Mouse (Mus musculus) urinary bladder, postnatal 4 days (tissue): ENCODE measurements around the gene Hoxa4.
A peak's percentile ranks its signal among the peaks of the same experiment; 100 is the strongest.

Experiments used
- DNase-seq, 2 experiments: peaks; one replicate each; pipeline ENCODE4 v3.0.0; 2021 to 2022; ENCODE audit warnings: low spot score in 2 of 2

Gene Hoxa4

GRCm38 (mm10) chr6:52165441-52166370 is 25.8 kb downstream of the Hoxa4 start:
- peak in 1 of 2 experiments; percentile 19 for DNase-seq

DNA sequence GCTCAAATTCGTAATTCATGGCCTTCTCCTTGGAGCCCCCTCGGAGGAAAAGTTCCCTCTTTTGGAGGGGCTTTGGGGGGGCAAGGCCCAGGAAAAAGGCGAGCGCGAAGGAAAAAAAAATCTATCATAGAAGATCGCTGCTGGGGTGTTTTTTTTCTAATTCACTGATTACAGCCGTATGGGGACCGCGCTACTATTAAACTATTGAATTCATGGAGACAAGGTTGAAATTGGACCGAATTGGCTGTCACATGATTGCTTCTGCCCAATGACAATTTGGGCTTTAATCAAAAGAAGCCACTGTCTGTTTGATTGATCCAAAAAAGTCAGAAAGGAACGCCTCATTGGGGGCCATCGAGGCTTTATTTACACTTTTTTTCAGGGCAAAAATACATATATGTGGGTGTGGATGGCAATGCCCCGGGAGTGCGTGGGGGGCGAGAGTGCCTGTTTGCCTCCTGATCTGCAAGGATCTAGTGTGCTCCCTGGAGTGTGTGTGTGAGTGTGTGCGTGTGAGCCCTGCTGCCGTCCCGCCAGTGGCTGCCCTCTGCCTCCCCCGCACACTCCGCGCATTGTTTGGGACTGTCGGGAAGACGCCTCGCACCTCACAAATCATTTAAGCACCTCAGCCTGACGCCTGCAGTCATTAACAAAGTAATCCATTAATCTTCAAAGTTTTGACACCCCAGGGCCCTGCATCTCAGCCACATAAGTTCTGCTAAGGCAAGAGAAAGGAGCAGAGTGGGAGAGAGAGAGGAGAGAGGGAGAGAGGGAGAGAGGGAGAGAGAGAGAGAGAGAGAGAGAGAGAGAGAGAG is 26.7 kb downstream of the Hoxa4 start, which contains the start of gene Hoxa2:
Gene Hoxa2 (minus strand): TSS at position 206 of the 815 bp plus-strand sequence.
- DNase-seq = peak in 1 of 2 experiments; percentile 16

DNA sequence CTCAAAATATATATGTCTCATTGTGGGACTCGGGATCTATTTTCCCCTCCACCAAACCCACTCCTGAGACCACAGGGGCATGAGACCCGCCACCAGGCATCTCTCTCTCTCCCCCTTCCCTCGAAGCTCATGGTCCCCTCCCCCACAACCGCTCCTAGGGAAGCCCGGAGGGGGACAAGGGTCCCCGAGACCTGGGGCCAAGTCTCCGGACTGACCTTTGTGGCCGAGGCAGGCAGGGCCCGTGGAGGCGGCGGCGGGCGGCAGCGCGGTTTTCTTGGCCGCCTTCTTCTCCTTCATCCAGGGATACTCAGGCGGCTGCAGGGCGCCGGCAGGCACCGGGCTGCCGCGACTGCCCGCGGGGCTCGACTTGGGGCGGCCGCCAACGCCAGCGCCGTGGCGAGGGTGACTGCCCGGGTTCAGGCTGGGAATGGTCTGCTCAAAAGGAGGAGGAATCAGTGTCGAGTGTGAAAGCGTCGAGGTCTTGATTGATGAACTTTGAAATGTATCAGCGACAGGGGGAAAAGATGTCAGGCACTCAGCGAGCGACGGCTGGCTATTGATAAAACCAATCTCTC is 27.4 kb downstream of the Hoxa4 start:
- peak in 1 of 2 experiments; percentile 18 for DNase-seq

GRCm38 (mm10) chr6:52163366-52164031 is 28.1 kb downstream of the Hoxa4 start:
- peak in 1 of 2 experiments; percentile 16 for DNase-seq

DNA sequence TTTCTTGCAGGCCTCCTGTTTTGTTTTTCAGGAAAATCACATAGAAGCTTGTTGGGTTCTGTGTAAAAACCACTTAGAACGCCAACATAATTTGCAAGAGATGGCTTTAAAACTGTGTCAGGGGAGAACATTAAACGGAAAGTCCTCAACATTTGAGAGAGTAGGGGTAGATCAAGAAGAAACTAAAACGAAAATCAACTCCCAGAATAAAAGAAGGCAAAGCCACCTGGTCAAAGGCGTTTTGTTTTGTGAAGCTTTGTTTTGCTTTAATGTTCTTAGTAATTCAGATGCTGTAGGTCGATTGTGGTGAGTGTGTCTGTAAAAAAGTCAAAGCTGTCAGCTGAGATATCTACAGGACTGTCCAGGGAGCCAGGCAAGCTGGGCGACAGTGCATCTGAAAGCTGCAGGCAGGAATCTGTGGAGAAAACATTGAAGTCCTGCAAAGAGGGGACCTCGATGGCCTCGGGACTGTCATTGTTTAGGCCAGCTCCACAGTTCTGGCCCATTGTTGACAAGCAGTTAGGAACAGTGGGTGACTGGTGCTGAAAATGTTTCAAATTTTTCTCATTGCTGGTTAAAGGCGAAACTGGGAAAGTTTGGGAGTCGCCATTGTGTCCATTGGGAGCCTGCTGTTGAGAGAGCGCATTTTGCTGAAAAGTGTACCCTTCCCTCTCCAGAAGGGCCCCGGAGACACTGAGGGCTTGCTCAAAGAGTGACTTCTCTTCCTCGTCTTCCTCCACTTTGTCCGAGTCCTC is 28.8 kb downstream of the Hoxa4 start:
- DNase-seq = peak in 1 of 2 experiments; percentile 15

DNA sequence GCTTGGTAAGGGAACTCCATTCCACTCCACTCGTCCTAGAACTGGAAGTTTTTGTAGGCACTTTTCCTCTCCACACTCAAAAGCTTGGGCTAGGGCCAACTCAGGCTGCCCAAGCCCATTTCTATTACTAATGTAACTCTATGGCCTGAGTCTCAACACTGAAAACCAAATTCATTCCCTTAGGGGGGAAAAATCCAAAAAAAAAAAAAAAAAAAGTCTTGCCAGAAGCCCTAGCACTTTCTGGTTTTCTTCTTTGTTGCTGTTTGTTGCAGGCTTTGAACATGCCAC is 29.5 kb downstream of the Hoxa4 start:
- DNase-seq = no peak

- no peak for DNase-seq
Measured at GRCm38 (mm10) chr6:52161336-52162092, 30.0 kb downstream of the Hoxa4 start.

DNA sequence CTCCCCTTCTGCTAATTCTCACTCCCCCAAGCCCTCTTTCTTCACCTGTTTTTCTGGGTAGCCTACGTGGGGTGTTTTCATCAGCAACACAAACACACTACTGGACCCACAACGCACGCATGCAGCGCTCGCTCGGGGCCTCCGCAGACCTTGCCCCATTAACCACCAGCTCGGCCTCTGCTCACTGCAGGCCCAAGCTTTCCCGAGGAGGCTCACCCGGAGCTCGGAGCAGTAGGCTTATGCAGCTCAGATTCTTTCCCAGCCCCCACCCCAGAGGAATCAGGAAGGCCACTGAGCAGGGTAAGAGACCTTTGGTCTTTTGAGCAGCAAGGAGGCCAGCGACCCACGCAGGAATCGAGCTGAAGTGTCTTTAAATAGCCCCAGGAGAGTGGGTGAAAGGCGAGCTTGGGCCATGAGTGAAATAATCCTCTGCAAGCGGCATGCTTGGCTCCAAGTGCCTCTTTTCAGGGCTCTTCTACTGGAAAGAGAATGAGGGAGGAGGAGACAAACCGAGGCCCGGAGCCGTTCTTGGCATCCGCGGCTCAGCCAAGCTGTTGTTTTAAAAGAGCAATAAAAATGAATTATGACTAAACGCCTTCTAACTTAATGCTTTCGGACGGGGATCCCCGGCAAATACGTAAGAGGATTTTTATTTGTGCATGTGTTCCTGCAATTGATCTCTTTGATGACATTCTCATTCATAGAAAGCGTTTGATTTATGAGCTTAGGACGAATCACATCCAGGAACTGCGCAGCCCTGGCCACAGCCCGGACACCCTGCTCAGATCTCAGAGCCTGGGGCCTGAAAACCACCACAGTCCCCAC is 30.8 kb downstream of the Hoxa4 start:
- DNase-seq = no peak

- DNase-seq = no peak
Measured at GRCm38 (mm10) chr6:52159979-52160378, 31.6 kb downstream of the Hoxa4 start.

DNA sequence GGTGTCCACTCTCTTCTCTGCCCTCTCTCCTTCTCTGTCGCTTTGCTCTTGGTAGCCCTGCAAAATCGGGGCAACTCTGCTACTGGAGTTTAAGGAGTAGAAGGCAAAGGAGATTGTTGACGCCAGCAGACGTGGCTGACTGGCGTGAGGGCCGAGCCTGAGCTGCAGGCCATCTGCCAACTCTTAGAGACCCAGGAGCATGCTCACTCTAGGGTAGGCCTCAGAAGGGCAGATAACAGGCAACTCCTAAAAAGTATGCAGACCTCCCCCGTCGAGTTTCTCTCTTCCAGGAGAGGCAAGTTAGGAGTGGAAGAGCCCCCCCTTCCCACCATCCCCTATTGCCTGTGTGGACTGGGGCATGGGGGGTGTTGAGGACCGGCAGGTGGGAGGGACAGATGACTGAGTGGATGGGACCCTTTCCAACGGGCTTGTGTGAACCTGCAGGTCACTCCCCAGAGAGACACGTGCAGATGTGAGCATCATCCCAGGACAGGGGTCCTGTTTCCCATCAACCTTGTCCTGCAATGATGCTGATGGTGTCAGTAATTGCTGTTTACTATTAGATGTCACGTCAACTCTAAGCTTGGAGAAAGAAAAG is 32.3 kb downstream of the Hoxa4 start:
- DNase-seq = no peak

DNA sequence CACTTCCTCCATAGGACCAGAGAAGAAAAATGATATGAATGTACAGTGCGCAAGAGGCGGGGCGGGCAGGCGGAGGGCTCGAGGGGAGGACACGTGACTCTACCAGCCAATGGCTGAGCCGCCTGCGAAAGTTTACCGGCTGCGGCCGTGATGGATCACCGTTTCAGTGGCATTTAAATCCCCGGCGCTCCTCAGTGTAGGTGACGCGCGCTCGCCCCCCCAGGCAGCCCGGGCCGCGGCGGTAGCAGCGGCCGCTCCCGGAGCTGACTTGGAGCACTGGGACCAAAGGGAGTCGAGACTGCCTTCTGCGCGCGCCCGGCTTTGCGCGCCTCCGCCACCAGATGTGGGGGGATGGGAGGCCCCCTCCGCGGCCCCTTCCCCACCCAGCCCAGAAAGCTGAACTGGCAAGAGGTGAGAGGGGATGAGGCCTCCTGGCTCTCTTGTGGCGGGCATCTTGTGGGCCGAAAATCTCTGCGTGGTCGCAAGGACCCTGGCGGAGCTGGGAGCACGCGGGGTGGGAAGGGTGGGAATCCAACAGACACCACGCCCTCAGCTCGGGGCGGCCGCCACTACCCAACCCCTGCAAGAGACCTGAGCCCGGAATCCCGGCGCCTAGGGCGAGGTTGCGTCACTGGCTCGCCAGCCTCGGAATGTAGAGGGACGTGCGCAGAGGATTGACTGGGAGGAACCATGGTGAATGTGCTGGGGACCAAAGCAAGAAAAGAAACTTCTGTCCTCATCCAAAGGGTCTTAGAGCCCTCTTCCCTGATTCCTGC is 33.1 kb downstream of the Hoxa4 start, which contains the start of gene Hoxa1:
Gene Hoxa1 (minus strand): TSS at position 42 of the 776 bp plus-strand sequence.
- DNase-seq = peak; percentile 76 to 81

DNA sequence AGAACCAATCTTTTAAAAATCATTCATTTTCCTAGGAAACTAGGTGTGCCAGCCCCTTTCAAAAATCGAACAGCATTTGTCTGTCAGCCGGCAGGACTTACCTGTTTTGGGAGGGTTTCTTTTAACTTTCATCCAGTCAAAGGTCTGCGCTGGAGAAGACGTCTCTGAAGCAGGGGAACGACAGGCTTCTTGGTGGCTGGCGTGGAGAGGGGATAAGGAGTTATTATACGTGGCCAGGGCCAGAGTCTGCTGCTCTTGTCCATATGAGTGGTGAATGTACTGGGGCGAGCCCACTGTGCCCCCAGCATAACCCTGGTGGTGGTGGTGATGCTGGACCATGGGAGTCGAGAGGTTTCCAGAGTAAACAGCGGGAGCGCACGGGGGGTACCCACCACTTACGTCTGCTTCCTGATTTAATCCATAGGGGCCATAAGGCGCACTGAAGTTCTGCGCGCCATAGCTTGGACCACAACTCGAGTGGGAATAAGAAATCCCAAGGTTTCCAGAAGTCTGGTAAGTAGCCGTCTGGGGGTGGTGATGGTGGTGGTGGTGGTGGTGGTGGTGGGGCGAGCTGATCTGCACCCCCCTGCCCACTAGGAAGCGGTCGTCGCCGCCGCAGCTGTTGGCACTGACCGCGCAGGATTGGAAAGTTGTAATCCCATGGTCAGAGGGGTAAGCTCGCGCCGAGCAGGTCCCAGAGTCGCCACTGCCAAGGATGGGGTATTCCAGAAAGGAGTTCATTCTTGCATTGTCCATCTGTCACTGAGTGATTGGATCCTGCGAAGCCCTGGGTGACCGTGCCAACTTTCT is 33.9 kb downstream of the Hoxa4 start:
- no peak for DNase-seq

DNA sequence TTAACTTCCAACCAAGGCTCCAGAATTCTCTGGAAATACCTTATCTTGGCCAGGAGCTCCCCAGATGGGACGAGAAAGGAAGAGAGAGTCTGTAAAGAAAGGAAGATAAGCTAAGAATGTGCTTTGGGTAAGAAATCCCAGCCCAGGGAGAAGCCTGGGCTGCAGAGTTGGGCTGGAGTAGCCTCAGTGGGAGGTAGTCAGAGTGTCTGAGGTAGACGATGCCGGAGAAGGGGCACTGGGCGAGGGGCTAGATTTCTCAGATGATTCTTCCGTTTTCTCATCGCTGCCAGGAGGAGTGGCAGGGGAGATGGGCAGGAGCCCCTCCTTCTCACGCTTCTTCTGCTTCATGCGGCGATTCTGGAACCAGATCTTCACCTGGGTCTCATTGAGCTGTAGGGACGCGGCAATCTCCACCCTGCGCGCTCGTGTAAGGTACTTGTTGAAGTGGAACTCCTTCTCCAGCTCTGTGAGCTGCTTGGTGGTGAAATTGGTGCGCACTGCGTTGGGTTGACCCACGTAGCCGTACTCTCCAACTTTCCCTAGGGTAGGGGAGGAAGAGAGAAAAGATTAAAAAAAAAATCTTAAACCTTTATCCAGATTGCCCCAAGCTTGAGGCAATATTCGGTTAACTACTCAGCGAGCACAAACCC is 34.9 kb downstream of the Hoxa4 start:
- DNase-seq = no peak

DNA sequence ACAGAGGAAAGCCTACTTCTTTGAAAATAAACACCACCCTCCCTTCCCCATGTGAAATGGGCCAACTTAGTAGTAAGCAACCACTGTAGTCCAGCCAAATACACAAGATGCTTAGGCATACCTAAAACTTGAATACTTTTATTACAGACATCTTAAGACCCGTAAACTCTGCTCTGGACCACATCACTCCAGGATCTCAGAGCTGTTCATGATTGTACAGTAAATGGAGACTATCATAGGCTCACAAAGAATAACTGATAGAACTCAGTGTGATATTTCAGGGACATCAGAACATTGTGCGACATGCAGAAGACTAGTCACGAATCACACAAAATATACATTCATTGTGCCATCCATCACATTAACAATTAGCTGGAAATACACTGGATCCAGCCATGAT is 36.1 kb downstream of the Hoxa4 start:
- no peak for DNase-seq

GRCm38 (mm10) chr6:52154044-52154443 is 37.5 kb downstream of the Hoxa4 start:
- DNase-seq = no peak

DNA sequence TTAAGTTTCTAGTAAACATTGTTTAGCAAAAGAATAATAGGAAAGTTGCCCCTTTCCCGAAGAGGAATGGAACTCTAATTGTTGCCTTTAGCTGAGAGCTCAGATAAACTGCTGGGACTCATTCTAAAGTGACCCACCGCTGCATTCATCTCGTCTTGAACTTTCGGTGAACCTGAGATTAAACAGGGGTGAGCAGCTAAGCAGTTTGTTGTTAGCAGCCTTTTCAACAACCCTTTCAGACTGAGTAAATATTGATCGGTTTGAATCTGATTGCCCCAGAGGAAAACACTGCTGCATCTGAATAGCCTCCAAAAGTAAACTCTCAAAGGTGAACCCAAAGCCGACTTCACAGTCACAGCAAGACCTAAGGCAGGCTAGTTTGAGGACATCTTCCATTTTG is 38.3 kb downstream of the Hoxa4 start:
- DNase-seq = no peak
